Mouse (Mus musculus): ENCODE measurements around the gene Zfp688. TPM values are rescaled to one million over a fixed set of nuclear protein-coding genes. Genes with fewer than 3 reads are reported as not detected.
"Not testable (repeated sequence)": the region's sequence is repeated elsewhere in the genome, so short reads cannot be mapped to it uniquely, and the experiment has no call there.

Gene Zfp688
- polyA plus RNA-seq, 1 experiment, result 21.0 TPM

DNA sequence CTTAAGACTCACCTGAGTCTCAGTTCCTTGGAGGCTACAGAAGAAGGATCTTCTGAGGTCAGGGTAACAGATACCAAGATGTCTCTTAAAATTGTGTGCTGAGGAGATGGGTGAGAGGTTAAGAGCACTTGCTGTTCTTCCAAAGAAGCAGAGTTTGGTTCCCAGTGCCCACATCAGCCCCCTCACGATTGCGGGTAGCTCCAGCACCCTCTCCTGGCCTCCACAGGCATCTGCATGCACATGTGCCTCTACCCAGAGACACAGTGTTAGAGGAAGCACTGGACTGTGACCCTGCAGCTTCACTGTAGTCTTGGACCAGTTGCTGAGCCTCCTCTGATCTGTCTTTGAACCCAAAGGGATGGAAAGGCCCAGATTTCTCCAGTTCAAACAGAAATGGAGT lies 18.9 kb downstream of the Zfp688 start:
- DNase-seq (ENCODE audit: low read depth), result no peak
- TF ChIP-seq POLR2A (IDR thresholded peaks at IDR 0.05; ENCODE audit: borderline replicate concordance, extremely low read depth, insufficient read depth, insufficient read length, poor library complexity, severe bottlenecking), result no peak
- no peak for TF ChIP-seq CTCF (IDR thresholded peaks at IDR 0.05; ENCODE audit: borderline replicate concordance, extremely low read depth, insufficient read depth, insufficient read length)

DNA sequence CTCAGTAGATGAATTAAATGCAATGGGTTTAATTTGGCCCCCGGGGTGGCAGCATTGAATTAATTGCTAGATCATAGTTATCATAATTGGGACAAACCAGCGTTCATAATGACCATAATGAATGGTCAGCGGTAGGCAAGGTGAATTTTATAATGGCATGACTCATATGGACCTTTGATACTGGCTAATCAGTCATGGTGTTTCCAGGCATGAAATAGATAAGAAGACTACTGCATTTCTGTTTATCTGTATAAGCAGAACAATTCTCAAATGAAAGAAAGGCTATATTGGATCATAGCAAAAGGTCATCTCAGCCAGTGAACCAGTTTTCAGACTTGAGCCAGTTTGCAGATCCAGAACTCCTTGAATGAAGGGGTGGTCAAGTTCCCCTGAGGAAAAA lies 21.5 kb downstream of the Zfp688 start:
- TF ChIP-seq POLR2A (IDR thresholded peaks at IDR 0.05; ENCODE audit: borderline replicate concordance, extremely low read depth, insufficient read depth, insufficient read length, poor library complexity, severe bottlenecking) (no peak), CTCF (IDR thresholded peaks at IDR 0.05; ENCODE audit: borderline replicate concordance, extremely low read depth, insufficient read depth, insufficient read length) (no peak)
- no peak for DNase-seq (ENCODE audit: low read depth)

DNA sequence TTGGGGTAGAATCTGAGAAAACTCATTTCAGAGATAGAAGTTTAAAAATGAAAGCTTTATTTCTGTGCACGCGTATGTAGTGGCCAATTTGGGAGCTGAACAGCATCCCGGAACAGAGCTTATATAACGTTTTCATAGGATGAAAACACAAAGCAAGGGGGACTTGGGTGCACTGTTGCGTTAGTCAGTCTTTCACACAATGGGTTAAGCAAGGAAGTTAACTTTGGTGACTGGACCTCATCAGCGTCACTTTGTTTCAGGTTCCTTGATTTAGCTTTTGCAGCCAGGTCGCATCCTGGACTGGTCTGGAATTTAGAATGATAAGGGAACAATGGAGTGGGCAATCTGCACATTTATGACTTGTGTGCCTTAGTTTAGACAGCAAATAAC lies 27.9 kb downstream of the Zfp688 start:
- no peak for DNase-seq (ENCODE audit: low read depth)
- no peak for TF ChIP-seq CTCF (IDR thresholded peaks at IDR 0.05; ENCODE audit: borderline replicate concordance, extremely low read depth, insufficient read depth, insufficient read length)
- TF ChIP-seq POLR2A (IDR thresholded peaks at IDR 0.05; ENCODE audit: borderline replicate concordance, extremely low read depth, insufficient read depth, insufficient read length, poor library complexity, severe bottlenecking), result no peak

DNA sequence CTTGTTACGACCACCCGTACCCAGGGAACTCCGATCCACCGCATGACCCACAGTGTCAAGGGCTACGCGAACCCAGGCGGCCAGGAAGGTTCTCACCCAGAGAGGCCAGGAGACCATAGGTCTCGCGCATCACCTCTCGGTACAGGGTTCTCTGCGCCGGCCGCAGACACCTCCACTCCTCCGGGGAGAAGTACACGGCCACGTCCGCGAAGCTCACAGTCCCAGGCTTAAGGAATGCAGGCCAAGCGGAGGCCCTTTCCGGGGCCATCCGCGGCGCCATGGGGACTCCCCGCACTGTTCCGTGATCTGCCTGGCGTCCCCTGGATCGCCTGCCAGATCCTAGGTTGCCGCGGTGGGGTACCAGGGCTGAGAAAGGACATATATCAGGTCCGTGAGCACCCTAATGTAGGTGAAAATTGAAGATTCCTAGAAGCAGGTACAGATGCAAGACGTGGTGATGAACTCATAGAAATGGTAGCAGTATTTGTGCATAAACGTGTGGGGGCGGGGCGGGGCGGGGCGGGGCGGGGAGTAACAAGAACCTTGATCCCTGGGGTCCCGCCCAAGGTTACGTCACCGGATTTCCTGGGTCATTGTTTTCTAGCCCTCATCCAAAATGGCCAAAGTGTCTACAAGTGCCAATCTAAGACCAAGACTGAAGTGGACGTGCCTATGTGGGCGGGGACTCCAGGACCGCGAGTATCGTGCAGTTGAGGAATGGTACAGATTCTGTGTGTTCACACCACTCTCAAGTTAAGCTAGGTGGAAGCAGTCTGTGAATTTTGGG lies 28.5 kb downstream of the Zfp688 start, which contains the start of gene E430018J23Rik:
Gene E430018J23Rik (minus strand): TSS at position 473 of the 787 bp plus-strand sequence.
- peak; percentile 99 for DNase-seq (ENCODE audit: low read depth)
- TF ChIP-seq CTCF (IDR thresholded peaks at IDR 0.05; ENCODE audit: borderline replicate concordance, extremely low read depth, insufficient read depth, insufficient read length) (no peak), POLR2A (IDR thresholded peaks at IDR 0.05; ENCODE audit: borderline replicate concordance, extremely low read depth, insufficient read depth, insufficient read length, poor library complexity, severe bottlenecking) (peak; percentile 45; the same call in 1 of the 2 replicates)

DNA sequence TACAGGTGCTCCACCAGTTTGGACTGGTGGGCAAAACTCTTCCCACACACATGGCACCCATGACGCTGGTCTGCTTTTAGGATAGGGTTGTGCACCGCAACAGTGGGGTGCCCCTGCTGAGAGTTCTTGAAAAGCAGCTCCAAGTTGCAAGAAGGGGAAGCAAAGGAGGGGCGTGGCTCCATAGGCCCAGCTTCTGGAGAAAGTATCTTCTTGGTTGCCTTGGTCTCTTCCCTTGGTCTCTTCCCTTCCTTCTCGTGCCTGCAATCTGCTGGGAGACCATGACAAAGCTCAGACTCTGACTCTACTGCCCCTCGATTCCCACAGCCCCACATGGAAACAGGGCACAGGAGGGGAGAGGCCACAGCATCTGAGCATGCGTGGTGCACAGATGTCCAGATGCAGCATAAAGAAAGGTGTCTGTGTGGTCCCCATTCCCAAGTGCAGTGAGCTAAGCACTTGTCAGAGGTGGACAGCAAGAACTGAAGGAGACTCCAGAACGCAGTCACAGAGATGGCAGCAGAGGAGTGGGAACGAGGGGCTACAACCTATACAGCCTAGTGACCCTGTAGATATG lies 29.5 kb downstream of the Zfp688 start:
- DNase-seq (ENCODE audit: low read depth), result no peak
- TF ChIP-seq POLR2A (IDR thresholded peaks at IDR 0.05; ENCODE audit: borderline replicate concordance, extremely low read depth, insufficient read depth, insufficient read length, poor library complexity, severe bottlenecking) (no peak), CTCF (IDR thresholded peaks at IDR 0.05; ENCODE audit: borderline replicate concordance, extremely low read depth, insufficient read depth, insufficient read length) (no peak)

DNA sequence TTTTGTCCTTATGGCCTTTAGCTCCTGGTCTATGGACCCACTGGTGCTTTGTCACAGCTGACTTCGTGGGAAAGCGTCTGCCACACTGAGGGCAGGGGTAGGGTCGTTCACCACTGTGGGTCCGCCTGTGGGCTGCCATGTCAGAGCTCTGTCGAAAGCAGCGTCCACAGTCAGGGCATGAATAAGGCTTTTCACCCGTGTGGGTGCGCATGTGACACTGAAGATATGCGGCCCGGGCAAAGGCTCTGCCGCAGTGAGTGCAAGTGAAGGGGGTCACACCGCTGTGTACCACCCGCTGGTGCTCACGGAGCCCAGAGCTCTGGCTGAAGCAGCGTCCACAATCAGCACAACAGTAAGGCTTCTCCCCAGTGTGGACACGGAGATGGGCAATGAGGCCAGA lies 30.3 kb downstream of the Zfp688 start:
- DNase-seq (ENCODE audit: low read depth), result no peak
- TF ChIP-seq POLR2A (IDR thresholded peaks at IDR 0.05; ENCODE audit: borderline replicate concordance, extremely low read depth, insufficient read depth, insufficient read length, poor library complexity, severe bottlenecking), result no peak
- TF ChIP-seq CTCF (IDR thresholded peaks at IDR 0.05; ENCODE audit: borderline replicate concordance, extremely low read depth, insufficient read depth, insufficient read length), result no peak

DNA sequence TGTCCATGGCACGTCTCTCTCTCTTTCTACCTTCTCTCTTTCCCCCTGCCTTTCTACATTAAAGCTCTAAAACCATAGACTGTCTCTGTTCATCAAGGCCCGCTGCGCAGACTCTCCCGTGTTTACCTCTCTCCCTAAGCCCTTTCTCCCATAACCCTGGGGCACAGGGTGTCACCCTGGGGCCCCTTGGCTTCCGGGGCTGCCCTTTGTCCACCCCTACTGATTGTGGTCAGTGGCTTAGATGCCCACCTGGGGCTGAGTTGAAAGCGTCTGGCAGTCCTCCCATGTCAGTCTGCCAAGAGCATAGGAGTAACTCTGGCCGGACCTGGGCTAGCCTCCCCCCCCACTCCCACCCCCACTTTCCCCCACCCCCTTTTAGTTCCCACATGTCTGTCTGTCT lies 31.6 kb downstream of the Zfp688 start:
- no peak for TF ChIP-seq POLR2A (IDR thresholded peaks at IDR 0.05; ENCODE audit: borderline replicate concordance, extremely low read depth, insufficient read depth, insufficient read length, poor library complexity, severe bottlenecking)
- no peak for TF ChIP-seq CTCF (IDR thresholded peaks at IDR 0.05; ENCODE audit: borderline replicate concordance, extremely low read depth, insufficient read depth, insufficient read length)
- DNase-seq (ENCODE audit: low read depth), result no peak

DNA sequence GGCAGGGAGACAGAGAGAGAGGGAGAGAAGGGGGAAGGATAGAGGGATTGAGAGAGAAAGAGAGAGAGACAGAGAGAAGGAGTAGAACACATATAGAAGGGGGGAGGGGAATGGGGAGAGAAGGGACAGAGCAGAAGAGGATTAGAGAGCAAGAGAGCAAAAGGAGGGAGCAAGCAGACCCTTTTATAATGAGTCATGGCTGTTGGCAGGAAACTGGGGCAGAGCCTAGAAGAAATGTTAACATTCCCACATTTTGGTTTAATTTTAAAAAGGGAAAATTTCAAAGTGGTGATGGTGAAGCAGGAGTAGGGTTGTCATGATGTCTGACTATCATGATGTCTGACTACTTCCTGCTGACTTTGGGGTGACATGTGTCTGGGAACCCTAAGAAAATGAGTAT lies 33.7 kb downstream of the Zfp688 start:
- not testable (repeated sequence) for DNase-seq (ENCODE audit: low read depth)

DNA sequence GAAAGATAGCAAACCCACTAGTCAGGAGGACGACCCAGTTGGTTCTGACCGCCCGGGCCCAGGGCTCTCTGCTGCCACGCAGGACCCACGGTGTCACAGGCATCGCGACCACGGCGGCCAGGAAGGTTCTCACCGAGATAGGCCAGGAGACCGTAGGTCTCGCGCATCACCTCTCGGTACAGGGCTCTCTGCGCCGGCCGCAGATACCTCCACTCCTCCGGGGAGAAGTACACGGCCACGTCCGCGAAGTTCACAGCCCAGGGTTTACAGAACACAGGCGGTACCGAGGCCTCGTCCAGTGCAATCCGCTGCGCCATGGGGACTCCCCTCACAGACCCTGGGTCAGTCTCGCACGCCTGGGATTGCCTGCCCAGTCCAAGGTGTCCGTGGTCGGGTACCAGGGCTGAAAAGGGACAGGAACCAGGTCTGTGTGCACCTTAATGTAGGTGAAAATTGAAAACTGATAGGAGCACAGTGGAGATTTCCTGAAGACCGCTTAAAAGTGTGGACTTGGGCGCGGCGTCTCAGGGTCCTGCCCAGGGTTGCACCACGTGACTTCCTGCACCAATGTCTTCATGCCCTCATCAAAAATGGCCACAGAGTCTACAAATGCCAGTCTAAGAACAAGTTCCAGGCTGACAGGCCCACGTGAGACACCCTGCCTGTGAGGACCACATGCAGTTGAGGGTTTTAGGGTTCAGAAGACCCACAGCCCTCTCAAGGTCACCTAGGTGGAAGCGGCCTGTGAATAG lies 35.1 kb downstream of the Zfp688 start, which contains the start of gene 9130019O22Rik:
Gene 9130019O22Rik (minus strand): TSS at position 526 of the 752 bp plus-strand sequence.
- TF ChIP-seq CTCF (IDR thresholded peaks at IDR 0.05; ENCODE audit: borderline replicate concordance, extremely low read depth, insufficient read depth, insufficient read length), result no peak
- peak; percentile 95 for DNase-seq (ENCODE audit: low read depth)

DNA sequence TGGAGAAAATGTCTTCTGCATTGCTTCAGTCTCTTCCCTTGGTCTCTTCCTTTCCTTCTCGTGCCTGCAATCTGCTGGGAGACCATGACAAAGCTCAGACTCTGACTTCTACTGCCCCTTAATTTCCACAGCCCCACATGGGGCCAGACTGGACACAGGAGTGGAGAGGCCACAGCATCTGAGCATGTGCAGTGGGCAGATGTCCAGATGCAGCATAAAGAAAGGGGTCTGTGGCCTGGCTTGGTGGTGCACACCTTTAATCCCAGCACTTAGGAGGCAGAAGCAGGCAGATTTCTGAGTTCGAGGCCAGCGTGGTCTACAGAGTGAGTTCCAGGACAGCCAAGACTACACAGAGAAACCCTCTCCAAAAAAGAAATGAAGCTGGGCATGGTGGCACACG lies 36.3 kb downstream of the Zfp688 start:
- DNase-seq (ENCODE audit: low read depth), result not testable (repeated sequence)

DNA sequence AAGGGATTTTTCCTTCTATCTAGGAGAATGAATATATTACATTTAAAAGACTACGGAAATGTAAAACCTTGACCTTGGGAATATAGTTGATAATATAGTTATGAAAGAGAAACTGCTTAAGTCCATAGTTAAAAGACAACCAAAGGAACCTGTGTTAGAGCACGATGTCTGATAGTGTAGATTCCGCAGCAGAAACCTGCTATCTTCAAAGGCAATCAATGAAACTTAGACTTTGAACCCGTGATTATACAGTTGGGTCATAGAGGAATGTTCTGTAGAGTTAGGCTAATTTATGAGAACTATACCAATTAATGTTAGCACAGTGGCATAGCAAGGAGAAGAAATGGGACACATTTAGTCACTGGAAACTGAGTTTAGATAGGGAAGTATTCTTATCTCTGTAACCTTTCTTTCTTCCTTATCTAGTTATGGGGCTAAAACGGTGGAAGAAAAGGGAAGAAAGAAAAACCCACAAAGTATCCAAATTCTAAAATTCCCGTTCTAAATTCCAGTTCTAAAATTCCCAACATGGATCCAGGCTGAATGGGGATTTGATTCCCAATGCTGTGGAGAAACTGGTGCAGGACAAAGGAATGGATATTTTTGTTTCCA lies 43.5 kb downstream of the Zfp688 start:
- no peak for TF ChIP-seq POLR2A (IDR thresholded peaks at IDR 0.05; ENCODE audit: borderline replicate concordance, extremely low read depth, insufficient read depth, insufficient read length, poor library complexity, severe bottlenecking)
- TF ChIP-seq CTCF (IDR thresholded peaks at IDR 0.05; ENCODE audit: borderline replicate concordance, extremely low read depth, insufficient read depth, insufficient read length), result no peak
- no peak for DNase-seq (ENCODE audit: low read depth)

Measured in brain, embryonic 14.5 days (tissue).